Mouse (Mus musculus): ENCODE results near the gene Adamtsl5. TPM values are rescaled to one million over a fixed set of nuclear protein-coding genes. Genes with fewer than 3 reads are reported as not detected.

Adamtsl5 gene
- 113 and 171 TPM in 2 replicates for polyA plus RNA-seq (2012; rRNA removed; ENCODE audit: low replicate concordance)

GRCm38 (mm10) chr10:80348244-80348781, at the start of gene Adamtsl5:
Gene Adamtsl5 (minus strand): TSS chr10:80348412.

GRCm38 (mm10) chr10:80387522-80387959, 39.3 kb upstream of the Adamtsl5 start, which contains the start of gene Mex3d:
Gene Mex3d (minus strand): TSS chr10:80387659.

GRCm38 (mm10) chr10:80356001-80356682, 7.9 kb upstream of the Adamtsl5 start, which contains the start of gene Plk5:
Gene Plk5 (plus strand): TSS chr10:80356459.

GRCm38 (mm10) chr10:80329273-80330081, 18.7 kb downstream of the Adamtsl5 start, which contains the start of the genes Pcsk4 and Reep6:
Gene Pcsk4 (minus strand): TSS chr10:80329498.
Gene Reep6 (plus strand): TSS chr10:80329953.

GRCm38 (mm10) chr10:80320340-80320760, 27.9 kb downstream of the Adamtsl5 start, which contains the start of gene 2310011J03Rik:
Gene 2310011J03Rik (minus strand): TSS chr10:80320537.

GRCm38 (mm10) chr10:80295618-80296425, 52.4 kb downstream of the Adamtsl5 start, which contains the start of gene Apc2:
Gene Apc2 (plus strand): TSS chr10:80295977.

GRCm38 (mm10) chr10:80292251-80293146, 55.7 kb downstream of the Adamtsl5 start, which contains the start of gene Rps15:
Gene Rps15 (plus strand): TSS chr10:80292453.

Other genes starting within 250 kb of the Adamtsl5 start
- gene Sbno2, start 242.8 kb downstream of the Adamtsl5 start, polyA plus RNA-seq (2012; rRNA removed; ENCODE audit: low replicate concordance) = 63.5 and 95.0 TPM in 2 replicates
- gene Stk11, start 232.6 kb downstream of the Adamtsl5 start, polyA plus RNA-seq (2012; rRNA removed; ENCODE audit: low replicate concordance) = 105 and 121 TPM in 2 replicates
- 5,808 and 7,935 TPM in 2 replicates for gene Atp5d, start 209.8 kb downstream of the Adamtsl5 start, polyA plus RNA-seq (2012; rRNA removed; ENCODE audit: low replicate concordance)
- gene Cbarp, start 207.6 kb downstream of the Adamtsl5 start, polyA plus RNA-seq (2012; rRNA removed; ENCODE audit: low replicate concordance) = 6.3 and 6.6 TPM in 2 replicates
- gene Midn, start 200.1 kb downstream of the Adamtsl5 start, polyA plus RNA-seq (2012; rRNA removed; ENCODE audit: low replicate concordance) = 198 and 360 TPM in 2 replicates
- gene Cirbp, start 182.4 kb downstream of the Adamtsl5 start, polyA plus RNA-seq (2012; rRNA removed; ENCODE audit: low replicate concordance) = 46.7 and 55.3 TPM in 2 replicates
- gene 1600002K03Rik, start 175.5 kb downstream of the Adamtsl5 start, polyA plus RNA-seq (2012; rRNA removed; ENCODE audit: low replicate concordance) = 12.6 and 12.7 TPM in 2 replicates
- gene Efna2, start 168.9 kb downstream of the Adamtsl5 start, polyA plus RNA-seq (2012; rRNA removed; ENCODE audit: low replicate concordance) = 2.0 and 2.2 TPM in 2 replicates
- 14.5 and 19.2 TPM in 2 replicates for gene Mum1, start 122.0 kb downstream of the Adamtsl5 start, polyA plus RNA-seq (2012; rRNA removed; ENCODE audit: low replicate concordance)
- gene Ndufs7, start 99.3 kb downstream of the Adamtsl5 start, polyA plus RNA-seq (2012; rRNA removed; ENCODE audit: low replicate concordance) = 967 and 1,434 TPM in 2 replicates
- 15.1 and 43.1 TPM in 2 replicates for gene Gamt, start 87.4 kb downstream of the Adamtsl5 start, polyA plus RNA-seq (2012; rRNA removed; ENCODE audit: low replicate concordance)
- 104 and 128 TPM in 2 replicates for gene Dazap1, start 86.9 kb downstream of the Adamtsl5 start, polyA plus RNA-seq (2012; rRNA removed; ENCODE audit: low replicate concordance)
- 739 and 1,199 TPM in 2 replicates for gene Rps15, start 56.0 kb downstream of the Adamtsl5 start, polyA plus RNA-seq (2012; rRNA removed; ENCODE audit: low replicate concordance)
- 0.88 and 1.1 TPM in 2 replicates for gene Apc2, start 52.4 kb downstream of the Adamtsl5 start, polyA plus RNA-seq (2012; rRNA removed; ENCODE audit: low replicate concordance)
- gene 2310011J03Rik, start 27.9 kb downstream of the Adamtsl5 start, polyA plus RNA-seq (2012; rRNA removed; ENCODE audit: low replicate concordance) = 52.1 and 92.1 TPM in 2 replicates
- gene Pcsk4, start 18.9 kb downstream of the Adamtsl5 start, polyA plus RNA-seq (2012; rRNA removed; ENCODE audit: low replicate concordance) = 37.6 and 47.6 TPM in 2 replicates
- 257 and 279 TPM in 2 replicates for gene Reep6, start 18.5 kb downstream of the Adamtsl5 start, polyA plus RNA-seq (2012; rRNA removed; ENCODE audit: low replicate concordance)
- 2.4 and 7.5 TPM in 2 replicates for gene Plk5, start 8.0 kb upstream of the Adamtsl5 start, polyA plus RNA-seq (2012; rRNA removed; ENCODE audit: low replicate concordance)
- gene Mex3d, start 39.2 kb upstream of the Adamtsl5 start, polyA plus RNA-seq (2012; rRNA removed; ENCODE audit: low replicate concordance) = 13.6 and 24.5 TPM in 2 replicates
- 76.6 and 89.3 TPM in 2 replicates for gene Mbd3, start 51.1 kb upstream of the Adamtsl5 start, polyA plus RNA-seq (2012; rRNA removed; ENCODE audit: low replicate concordance)
- gene Uqcr11, start 58.4 kb upstream of the Adamtsl5 start, polyA plus RNA-seq (2012; rRNA removed; ENCODE audit: low replicate concordance) = 2,686 and 4,056 TPM in 2 replicates
- 95.5 and 98.0 TPM in 2 replicates for gene Tcf3, start 85.2 kb upstream of the Adamtsl5 start, polyA plus RNA-seq (2012; rRNA removed; ENCODE audit: low replicate concordance)
- 0.26 and 4.2 TPM in 2 replicates for gene Onecut3, start 146.4 kb upstream of the Adamtsl5 start, polyA plus RNA-seq (2012; rRNA removed; ENCODE audit: low replicate concordance)
- 0.02 TPM in 1 of 2 replicates, not detected in the other for gene Atp8b3, start 190.7 kb upstream of the Adamtsl5 start, polyA plus RNA-seq (2012; rRNA removed; ENCODE audit: low replicate concordance)
- 50.2 and 62.3 TPM in 2 replicates for gene Rexo1, start 213.1 kb upstream of the Adamtsl5 start, polyA plus RNA-seq (2012; rRNA removed; ENCODE audit: low replicate concordance)
- 22.7 and 36.3 TPM in 2 replicates for gene Klf16, start 228.9 kb upstream of the Adamtsl5 start, polyA plus RNA-seq (2012; rRNA removed; ENCODE audit: low replicate concordance)
- 502 and 1,087 TPM in 2 replicates for gene Abhd17a, start 241.9 kb upstream of the Adamtsl5 start, polyA plus RNA-seq (2012; rRNA removed; ENCODE audit: low replicate concordance)

All from duodenum, adult 2 months (tissue).